Mouse (Mus musculus): ENCODE results near the gene Rab29.

DNA sequence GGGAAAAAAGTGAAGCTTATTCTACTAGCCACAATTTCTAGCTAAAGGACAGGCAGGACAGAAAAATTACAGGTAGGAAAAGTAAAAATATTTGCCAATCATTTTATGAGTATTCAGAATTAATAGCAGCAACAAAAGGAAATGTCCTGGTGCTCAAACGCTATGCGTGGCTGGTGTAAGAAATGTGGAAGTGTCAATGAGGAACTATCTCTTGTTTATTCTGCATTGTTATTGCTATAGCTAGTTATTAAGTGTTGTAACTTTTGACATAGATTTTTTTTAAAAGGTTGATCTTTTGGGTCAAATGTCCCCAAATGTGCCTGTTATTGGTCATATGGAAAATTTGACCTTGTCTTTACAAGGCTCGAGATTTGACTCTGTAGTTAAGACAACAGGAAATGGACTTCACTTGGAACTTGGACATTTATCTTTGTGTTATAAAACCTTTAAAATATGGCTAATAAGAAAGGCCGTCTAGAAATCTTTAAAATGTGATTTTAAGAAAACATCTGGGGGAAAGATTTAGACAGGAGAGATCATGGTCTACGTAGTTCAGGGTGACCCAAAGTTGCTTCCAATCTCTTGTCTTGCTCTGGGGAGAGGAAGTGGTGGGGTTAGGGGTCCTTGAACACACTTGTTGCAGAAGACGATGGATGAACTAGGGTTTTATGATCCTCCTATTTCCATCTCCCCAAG is 572 bp upstream of the Rab29 start:
- no peak for TF ChIP-seq POLR2A (IDR thresholded peaks at IDR 0.05; ENCODE audit: extremely low read depth, insufficient read depth, low read length)
- no peak for TF ChIP-seq CTCF (IDR thresholded peaks at IDR 0.05; ENCODE audit: extremely low read depth, insufficient read depth, low read length)
